Mouse (Mus musculus): ENCODE data around the gene Tns3. TPM values are rescaled to one million over a fixed set of nuclear protein-coding genes. Genes with fewer than 3 reads are reported as not detected.
A peak's percentile ranks its signal among the peaks of the same experiment; 100 is the strongest.

Tns3 gene
- polyA plus RNA-seq, 1 experiment from 2014 or later: 10.5 TPM

GRCm38 (mm10) chr11:8460835-8461234 is 203.5 kb downstream of the Tns3 start:
- Histone ChIP-seq H3K4me1 (replicated peaks; ENCODE audit: control insufficient read depth, insufficient read depth, low read length) (peaks cover 10% of the 10 kb centered on the region; the same call in 1 of the 2 replicates), H3K4me2 (replicated peaks; ENCODE audit: low read depth) (no peak overlapping the region), H3K27ac (ENCODE audit: low read depth, low read length) (peak overlapping the region; percentile 54), H3K4me3 (ENCODE audit: low read depth, low read length) (no peak overlapping the region), H3K27me3 (replicated peaks; ENCODE audit: control insufficient read depth, insufficient read depth, low read length) (no peaks in the 10 kb centered on the region), H3K36me3 (ENCODE audit: control insufficient read depth, insufficient read depth) (peaks cover 9% of the 10 kb centered on the region), H3K9ac (ENCODE audit: low read depth, low read length) (no peak overlapping the region), H3K9me3 (ENCODE audit: control insufficient read depth) (no peaks in the 10 kb centered on the region)
- ATAC-seq: peak; percentile 74
- no peak for TF ChIP-seq CTCF (IDR thresholded peaks at IDR 0.05; ENCODE audit: low read depth)
- 40% methylated on average over 4 of the region's 4 CpGs for whole genome bisulfite sequencing

GRCm38 (mm10) chr11:8457951-8458350 is 206.4 kb downstream of the Tns3 start:
- WGBS: 50% methylated on average over 5 of the region's 5 CpGs
- H3K4me2 ChIP-seq (replicated peaks; ENCODE audit: low read depth): no peak overlapping the region
- no peak overlapping the region for H3K9ac ChIP-seq (ENCODE audit: low read depth, low read length)

GRCm38 (mm10) chr11:8456586-8457285 is 207.6 kb downstream of the Tns3 start:
- peak; percentile 14; the same call in 1 of the 2 replicates for TF ChIP-seq CTCF (IDR thresholded peaks at IDR 0.05; ENCODE audit: low read depth)
- H3K36me3 ChIP-seq (ENCODE audit: control insufficient read depth, insufficient read depth): peaks cover 18% of the 10 kb centered on the region
- ATAC-seq: no peak
- H3K4me1 ChIP-seq (replicated peaks; ENCODE audit: control insufficient read depth, insufficient read depth, low read length): peaks cover 8% of the 10 kb centered on the region; the same call in 1 of the 2 replicates
- H3K4me2 ChIP-seq (replicated peaks; ENCODE audit: low read depth): no peak overlapping the region
- 69% methylated on average over 9 of the region's 9 CpGs for WGBS
- H3K4me3 ChIP-seq (ENCODE audit: low read depth, low read length): no peak overlapping the region
- no peak overlapping the region for H3K9ac ChIP-seq (ENCODE audit: low read depth, low read length)
- no peak overlapping the region; the same call in 1 of the 2 replicates for H3K27ac ChIP-seq (ENCODE audit: low read depth, low read length)
- no peaks in the 10 kb centered on the region for H3K9me3 ChIP-seq (ENCODE audit: control insufficient read depth)
- no peaks in the 10 kb centered on the region for H3K27me3 ChIP-seq (replicated peaks; ENCODE audit: control insufficient read depth, insufficient read depth, low read length)

More at GRCm38 (mm10) chr11:8457951-8458350, 206.4 kb downstream of the Tns3 start:
- Histone ChIP-seq H3K27me3 (replicated peaks; ENCODE audit: control insufficient read depth, insufficient read depth, low read length) (no peaks in the 10 kb centered on the region), H3K27ac (ENCODE audit: low read depth, low read length) (no peak overlapping the region), H3K36me3 (ENCODE audit: control insufficient read depth, insufficient read depth) (peaks cover 9% of the 10 kb centered on the region), H3K9me3 (ENCODE audit: control insufficient read depth) (no peaks in the 10 kb centered on the region), H3K4me1 (replicated peaks; ENCODE audit: control insufficient read depth, insufficient read depth, low read length) (peaks cover 10% of the 10 kb centered on the region; the same call in 1 of the 2 replicates), H3K4me3 (ENCODE audit: low read depth, low read length) (no peak overlapping the region)
- no peak for ATAC-seq
- no peak for TF ChIP-seq CTCF (IDR thresholded peaks at IDR 0.05; ENCODE audit: low read depth)

- ATAC-seq: no peak
- no peaks in the 10 kb centered on the region for H3K27me3 ChIP-seq (replicated peaks; ENCODE audit: control insufficient read depth, insufficient read depth, low read length)
- no peak for TF ChIP-seq CTCF (IDR thresholded peaks at IDR 0.05; ENCODE audit: low read depth)
- peaks cover 29% of the 10 kb centered on the region for H3K36me3 ChIP-seq (ENCODE audit: control insufficient read depth, insufficient read depth)
- no peak overlapping the region for H3K9ac ChIP-seq (ENCODE audit: low read depth, low read length)
- no peak overlapping the region for H3K4me2 ChIP-seq (replicated peaks; ENCODE audit: low read depth)
- no peak overlapping the region for H3K4me3 ChIP-seq (ENCODE audit: low read depth, low read length)
- H3K9me3 ChIP-seq (ENCODE audit: control insufficient read depth): no peaks in the 10 kb centered on the region
- WGBS: 74% methylated on average over 6 of the region's 6 CpGs
- no peaks in the 10 kb centered on the region for H3K4me1 ChIP-seq (replicated peaks; ENCODE audit: control insufficient read depth, insufficient read depth, low read length)
- no peak overlapping the region for H3K27ac ChIP-seq (ENCODE audit: low read depth, low read length)
Measured at GRCm38 (mm10) chr11:8455650-8456049, 208.7 kb downstream of the Tns3 start.

- no peak overlapping the region for H3K4me3 ChIP-seq (ENCODE audit: low read depth, low read length)
- H3K27me3 ChIP-seq (replicated peaks; ENCODE audit: control insufficient read depth, insufficient read depth, low read length): no peaks in the 10 kb centered on the region
- WGBS: 94% methylated on average over 6 of the region's 6 CpGs
- no peak for ATAC-seq
- no peak overlapping the region for H3K4me2 ChIP-seq (replicated peaks; ENCODE audit: low read depth)
- peaks cover 53% of the 10 kb centered on the region for H3K36me3 ChIP-seq (ENCODE audit: control insufficient read depth, insufficient read depth)
- no peak overlapping the region for H3K27ac ChIP-seq (ENCODE audit: low read depth, low read length)
- no peaks in the 10 kb centered on the region for H3K9me3 ChIP-seq (ENCODE audit: control insufficient read depth)
- no peak overlapping the region for H3K9ac ChIP-seq (ENCODE audit: low read depth, low read length)
- TF ChIP-seq CTCF (IDR thresholded peaks at IDR 0.05; ENCODE audit: low read depth): no peak
- no peaks in the 10 kb centered on the region for H3K4me1 ChIP-seq (replicated peaks; ENCODE audit: control insufficient read depth, insufficient read depth, low read length)
Measured at GRCm38 (mm10) chr11:8453252-8453651, 211.1 kb downstream of the Tns3 start.

- H3K4me3 ChIP-seq (ENCODE audit: low read depth, low read length): no peak overlapping the region
- H3K4me2 ChIP-seq (replicated peaks; ENCODE audit: low read depth): no peak overlapping the region
- no peaks in the 10 kb centered on the region for H3K4me1 ChIP-seq (replicated peaks; ENCODE audit: control insufficient read depth, insufficient read depth, low read length)
- H3K27me3 ChIP-seq (replicated peaks; ENCODE audit: control insufficient read depth, insufficient read depth, low read length): no peaks in the 10 kb centered on the region
- H3K36me3 ChIP-seq (ENCODE audit: control insufficient read depth, insufficient read depth): peaks cover 68% of the 10 kb centered on the region
- TF ChIP-seq CTCF (IDR thresholded peaks at IDR 0.05; ENCODE audit: low read depth): peak; percentile 38
- H3K27ac ChIP-seq (ENCODE audit: low read depth, low read length): no peak overlapping the region
- no peaks in the 10 kb centered on the region for H3K9me3 ChIP-seq (ENCODE audit: control insufficient read depth)
- no peak overlapping the region for H3K9ac ChIP-seq (ENCODE audit: low read depth, low read length)
- 0 out of 2 replicates have a peak, but pooled peaks have one; percentile 34 for ATAC-seq
- 86% methylated on average over 6 of the region's 6 CpGs for WGBS
Measured at GRCm38 (mm10) chr11:8451597-8452201, 212.6 kb downstream of the Tns3 start.

Measured in intestine, postnatal 0 days (tissue).